Mouse (Mus musculus) thymus, adult 2 months (tissue): ENCODE measurements around the gene E330017A01Rik.

Source experiments
- CTCF ChIP-seq: fragments of 200-500 bp; IDR thresholded peaks from 2 replicates; pipeline ENCODE4 v1.5.1; 2012; ENCODE audit warnings: mild to moderate bottlenecking, control low read depth, low read length, moderate library complexity, borderline replicate concordance; ENCODE audit not compliant: control insufficient read depth, poor library complexity, insufficient read depth; ENCODE audit errors: extremely low read depth
- POLR2A ChIP-seq: fragments of 200-500 bp; IDR thresholded peaks from 2 replicates; pipeline ENCODE4 v1.6.1; 2012; ENCODE audit warnings: mild to moderate bottlenecking, low read length, control low read depth, moderate library complexity; ENCODE audit not compliant: control insufficient read depth, poor library complexity, insufficient read depth; ENCODE audit errors: extremely low read depth

- TF ChIP-seq CTCF (no peak), POLR2A (no peak)
Measured at GRCm38 (mm10) chr16:58673811-58674410, 35.4 kb upstream of the E330017A01Rik start.
